Mouse (Mus musculus): ENCODE measurements around the gene Omg.

The Omg gene

DNA sequence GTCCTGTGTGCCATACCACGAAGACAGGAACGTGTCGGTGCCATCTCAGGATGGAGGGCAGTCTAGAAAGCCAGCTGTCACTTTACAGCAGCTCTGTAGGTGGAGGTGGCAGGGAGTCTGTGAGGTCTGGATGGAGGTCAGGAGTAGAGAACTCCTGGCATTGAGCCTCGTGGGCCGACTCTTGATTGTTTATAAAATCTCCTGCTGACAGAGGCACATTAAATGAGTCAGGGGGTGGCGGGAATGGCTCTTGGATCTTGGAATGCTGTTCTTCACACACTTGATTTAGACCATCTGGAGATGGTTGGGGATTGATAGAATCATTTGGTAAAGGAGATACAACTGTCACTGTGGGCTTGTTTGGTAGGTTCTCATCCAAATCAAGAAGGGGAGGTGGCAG lies 11.4 kb upstream of the Omg start:
- DNase-seq = no peak

DNA sequence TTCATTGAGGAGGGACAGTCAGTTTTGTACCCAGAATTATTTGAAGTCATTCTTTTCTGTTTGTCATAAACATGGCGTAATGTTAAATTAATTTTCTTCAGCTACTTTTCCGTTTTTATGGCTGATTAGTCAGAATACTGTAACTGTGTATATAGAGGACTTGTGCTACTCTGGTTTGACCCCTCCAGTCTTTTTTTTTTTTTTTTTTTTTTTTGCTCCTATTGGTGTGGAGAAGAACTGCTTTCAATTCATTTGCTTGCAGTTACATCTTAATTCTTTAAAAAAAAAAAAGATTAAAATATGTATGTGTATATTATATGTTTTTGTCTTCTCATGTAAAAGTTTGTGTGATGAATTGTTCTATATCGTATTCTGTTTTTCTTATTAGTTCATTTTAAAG lies 8.1 kb upstream of the Omg start:
- DNase-seq = no peak

DNA sequence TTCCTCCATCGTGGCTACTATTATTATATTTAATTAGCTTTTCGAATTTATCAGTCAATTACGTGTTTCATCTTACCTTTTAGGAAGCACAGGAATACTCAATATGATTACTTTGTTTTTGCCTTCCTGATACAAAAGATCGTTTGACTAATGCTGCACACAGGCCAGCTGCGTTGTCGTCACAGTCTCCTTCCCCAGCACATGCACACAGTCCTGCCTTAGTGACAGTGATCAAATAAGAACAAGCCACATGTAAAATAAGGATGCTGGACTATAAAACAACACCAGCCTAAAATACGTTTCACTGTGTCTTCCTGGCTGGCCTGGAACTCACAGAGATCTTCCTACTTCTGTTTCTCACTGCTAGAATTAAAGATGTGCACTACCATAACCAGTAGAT lies 622 bp upstream of the Omg start:
- DNase-seq = no peak

DNA sequence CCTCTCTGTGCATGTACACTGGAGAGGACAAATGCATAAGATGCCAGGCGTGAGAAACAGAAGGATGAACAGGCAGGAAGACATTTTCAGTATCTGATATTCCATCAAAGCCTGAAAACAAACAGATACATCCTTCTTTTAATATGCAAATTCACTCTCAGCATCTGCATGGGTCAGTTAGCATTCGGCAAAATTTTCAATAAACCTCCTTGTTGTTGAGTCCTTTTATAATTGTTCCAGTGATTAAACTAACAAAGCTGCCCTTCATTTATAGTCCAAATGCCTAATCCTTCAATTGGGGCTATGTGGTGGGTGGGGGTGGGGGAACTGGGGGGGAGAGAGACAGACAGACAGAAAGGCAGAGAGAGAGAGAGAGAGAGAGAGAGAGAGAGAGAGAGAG lies 967 bp downstream of the Omg start:
- no peak for DNase-seq

DNA sequence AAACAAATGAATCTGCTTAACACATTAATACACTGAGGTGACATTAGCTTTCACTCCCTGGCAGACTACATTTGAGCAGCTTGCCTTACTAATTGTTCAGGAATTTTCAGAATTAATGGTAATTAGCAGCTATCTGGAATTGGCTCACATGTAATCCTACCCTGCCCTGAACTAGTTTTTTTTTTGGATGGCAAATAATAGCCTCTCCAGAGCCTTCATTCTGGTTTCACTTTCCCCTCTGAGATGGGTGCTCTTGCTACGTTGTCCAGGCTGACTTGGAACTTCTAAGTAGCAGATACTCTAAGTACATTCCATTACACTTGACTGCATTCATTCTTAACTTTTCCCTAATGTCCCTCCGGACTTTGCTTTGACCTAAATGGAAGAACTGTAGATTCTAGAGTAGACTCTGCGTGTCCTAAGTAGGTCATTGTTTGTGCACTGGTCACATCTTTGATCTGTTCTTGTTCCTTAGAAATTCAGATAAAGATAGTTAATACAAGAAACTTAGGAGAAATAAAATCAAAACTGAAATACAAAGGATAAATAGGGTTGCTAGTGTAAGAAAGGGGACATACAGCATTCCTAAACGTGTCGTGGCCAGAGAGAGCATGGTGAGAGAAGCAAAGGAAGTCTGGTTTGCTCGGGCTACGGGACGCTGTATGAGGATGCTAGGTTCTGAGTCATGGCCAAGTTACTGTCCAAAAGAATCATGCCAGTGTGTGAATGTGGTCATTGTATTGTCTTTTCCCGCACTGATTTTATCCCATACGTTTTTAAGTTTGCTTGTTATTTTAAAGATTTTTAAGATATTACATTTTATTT lies 8.7 kb downstream of the Omg start:
- no peak for DNase-seq

DNA sequence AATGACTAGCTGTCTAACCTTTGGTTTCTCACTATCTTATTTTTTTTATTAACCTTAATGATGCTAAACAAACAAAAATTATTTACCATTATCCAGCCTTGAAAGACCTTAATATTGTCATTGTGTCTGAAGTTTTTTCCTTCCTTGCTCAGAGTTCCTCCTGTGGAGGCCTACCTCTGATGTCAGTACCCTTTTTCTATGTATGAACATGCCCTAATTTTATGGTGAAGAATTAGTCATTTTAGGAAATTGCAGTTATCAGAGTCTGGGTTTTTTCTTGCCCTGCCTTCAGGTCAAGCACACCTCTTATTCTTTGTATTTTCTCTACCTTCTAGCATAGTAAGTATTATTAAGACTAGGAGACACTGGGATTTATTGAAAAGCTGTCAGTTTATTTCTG lies 19.2 kb downstream of the Omg start:
- DNase-seq = no peak

DNA sequence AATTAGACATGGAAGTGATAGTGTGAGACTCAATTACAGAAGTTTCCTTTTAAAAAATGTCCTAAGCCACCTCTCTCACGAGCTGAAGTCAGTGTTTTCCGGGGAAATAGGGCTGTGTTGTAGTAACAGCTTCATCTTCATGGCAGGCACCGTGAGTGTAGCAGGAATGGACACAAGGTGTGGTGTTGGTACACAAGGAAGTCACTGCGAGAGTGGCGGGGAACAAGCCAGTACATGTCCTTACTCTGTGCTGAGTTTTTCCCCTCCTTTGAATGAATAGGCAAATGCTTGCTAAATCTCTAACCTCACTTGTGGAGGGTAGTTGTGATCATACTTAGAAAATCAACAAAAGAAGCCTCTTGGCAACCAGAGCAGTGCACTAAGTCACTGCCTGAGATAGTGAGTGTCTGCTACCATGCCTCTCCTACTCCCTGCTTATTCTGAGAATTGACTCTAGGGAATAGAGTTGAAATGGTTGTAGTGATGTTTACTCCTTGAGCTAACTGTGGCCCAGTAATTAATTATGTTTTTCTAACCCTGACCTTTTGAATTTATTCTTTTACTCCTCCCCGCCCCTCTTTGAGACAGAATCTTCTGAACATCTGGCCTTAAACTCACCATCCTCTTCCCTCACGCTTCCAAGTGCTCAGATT lies 19.9 kb downstream of the Omg start:
- no peak for DNase-seq

DNA sequence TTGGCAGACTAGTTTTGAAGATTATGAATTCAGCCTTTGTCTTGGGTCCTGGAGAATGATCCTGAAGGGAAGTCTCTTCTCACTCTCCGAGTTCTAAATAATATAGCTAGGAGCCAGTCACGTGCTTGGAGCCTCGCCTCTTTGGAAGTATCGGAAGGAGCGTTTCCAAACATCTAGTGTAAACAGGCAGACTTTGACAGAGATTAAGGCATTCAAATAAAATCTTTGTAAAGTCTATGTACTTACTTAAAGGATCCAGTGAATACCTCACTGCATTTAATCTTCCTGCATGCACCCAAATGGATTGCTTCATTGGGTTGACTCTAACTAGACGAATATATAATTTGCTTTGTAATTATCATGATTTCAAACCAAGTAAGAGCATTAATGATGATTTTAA lies 20.5 kb downstream of the Omg start:
- no peak for DNase-seq

DNA sequence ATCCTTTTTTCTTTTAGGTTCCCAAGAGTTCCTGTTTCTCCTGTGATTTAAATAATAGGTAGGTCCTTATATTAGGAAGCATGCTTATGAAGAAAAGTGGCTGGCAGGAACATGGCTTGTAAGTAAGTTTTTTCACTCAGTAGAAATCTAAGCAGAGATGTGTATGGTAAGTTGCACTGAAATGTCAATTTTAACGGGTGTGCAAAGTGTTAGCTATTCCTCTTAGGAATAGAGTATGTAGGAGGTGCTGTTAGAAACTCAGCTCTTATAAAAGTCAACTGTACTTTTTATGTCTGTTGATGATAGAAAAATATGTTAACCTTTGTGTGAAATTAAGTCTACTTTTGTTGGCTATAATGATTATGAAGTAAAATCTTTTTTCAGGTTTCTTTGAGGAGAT lies 35.8 kb downstream of the Omg start:
- no peak for DNase-seq

DNA sequence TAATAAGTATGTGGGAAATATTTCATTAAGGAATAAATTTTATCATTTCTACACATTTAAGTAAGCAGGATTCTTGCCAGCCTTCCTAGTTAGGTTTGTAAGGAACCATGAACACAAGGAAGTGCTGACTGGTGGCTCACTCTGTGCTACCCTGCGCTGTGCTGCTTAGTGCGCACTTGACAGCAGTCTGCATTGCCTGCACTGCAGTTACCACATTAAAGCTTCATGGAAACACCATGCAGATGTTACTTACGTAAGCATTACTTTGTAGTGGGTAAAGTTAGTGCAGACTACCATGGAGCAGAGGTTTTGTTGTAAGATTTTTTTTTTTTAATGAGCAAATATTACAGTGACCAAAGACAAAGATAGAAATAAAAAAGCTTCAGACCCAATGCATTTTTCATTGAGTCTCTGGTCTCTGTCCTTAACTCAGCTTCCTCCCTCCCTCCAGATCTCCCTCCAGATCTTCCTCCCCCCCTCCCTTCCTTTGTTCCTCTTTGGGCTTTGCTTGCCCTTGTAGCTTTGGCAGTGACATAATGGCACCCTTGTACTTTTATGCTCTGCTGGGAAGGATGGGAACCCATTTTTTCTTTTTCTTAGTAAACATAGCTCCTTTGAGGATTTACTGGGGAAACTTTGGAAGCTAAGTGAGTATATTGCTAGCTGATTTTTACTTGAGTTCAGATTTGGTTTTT lies 43.0 kb downstream of the Omg start:
- DNase-seq = no peak

DNA sequence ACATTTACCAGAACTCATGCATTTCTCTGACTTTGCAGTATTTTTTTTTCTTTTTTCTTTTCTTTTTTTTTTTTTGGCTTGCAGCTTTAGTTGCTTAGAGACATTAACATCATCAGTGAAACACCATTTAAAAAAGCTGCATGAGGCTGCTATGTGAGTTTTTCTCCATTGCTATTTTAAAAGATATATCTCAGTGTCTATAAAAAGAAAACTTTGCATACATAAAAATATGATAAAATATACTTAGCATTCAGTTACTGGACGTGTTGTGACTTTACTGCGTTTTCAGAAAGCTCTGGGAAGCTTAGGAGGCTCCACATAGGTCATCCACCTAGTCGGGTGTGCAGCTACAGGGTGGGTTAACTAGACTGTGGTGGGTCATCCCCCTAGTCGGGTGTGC lies 44.0 kb downstream of the Omg start:
- no peak for DNase-seq

DNA sequence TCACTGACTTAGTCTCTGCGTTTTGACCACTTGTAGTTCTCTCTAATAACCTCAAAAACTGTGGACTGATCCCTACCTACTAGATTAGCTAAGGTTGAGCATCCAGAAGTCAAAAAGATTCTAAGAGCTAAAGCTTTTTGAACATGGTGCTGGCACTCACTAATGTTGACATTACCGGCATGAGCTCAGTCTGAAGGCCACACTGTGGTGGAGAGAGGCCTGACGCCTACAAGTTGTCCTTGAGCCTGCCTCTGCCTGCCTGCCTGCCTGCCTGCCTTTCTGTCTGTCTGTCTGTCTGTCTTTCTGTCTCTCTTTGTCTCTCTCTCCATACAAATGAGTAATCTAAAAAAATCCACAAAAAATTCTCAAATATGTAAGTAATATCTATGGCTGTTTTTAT lies 46.0 kb downstream of the Omg start:
- no peak for DNase-seq

DNA sequence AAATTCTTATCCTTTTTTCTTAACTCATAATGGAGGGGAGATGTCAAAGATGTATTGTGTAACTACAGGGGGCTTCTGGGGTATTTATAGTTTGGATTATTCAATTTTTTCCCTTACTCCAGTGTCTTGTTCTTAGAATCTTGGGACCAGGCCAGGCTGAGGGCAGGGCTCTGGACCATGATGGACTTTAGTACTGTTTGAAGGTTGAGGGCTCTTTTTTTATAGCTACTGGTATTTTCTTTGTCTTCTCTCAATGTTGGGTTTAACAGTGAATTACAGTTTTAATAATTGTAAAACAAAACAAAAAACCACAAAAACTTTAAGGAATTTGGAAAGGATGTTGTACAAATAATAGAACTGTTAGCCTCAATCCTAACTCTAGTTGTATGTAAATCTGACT lies 50.9 kb downstream of the Omg start:
- no peak for DNase-seq
